ENCODE assay signal across 20 mouse cellular contexts in genomic region chr13:49286750-49287149, GRCm38 (mm10).
"Had no signal": no experiment of that assay in that cellular context is flagged by ENCODE, and none has a peak within 500 bp of the region (broad histone marks: within the 10 kb centered on the region; RNA-seq: fewer than 3 reads in every experiment).

No protein-coding gene starts in this region.

- H3K27me3 ChIP-seq: kidney, embryonic 15.5 days; liver, embryonic 13.5 days; lung, embryonic 15.5 days; megakaryocyte, embryonic 14.5 days; midbrain, embryonic 13.5 days had no signal

- H3K9ac ChIP-seq: kidney, embryonic 15.5 days; liver, embryonic 13.5 days; lung, embryonic 15.5 days; midbrain, embryonic 13.5 days had no signal

- H3K27ac ChIP-seq: kidney, embryonic 15.5 days; left cerebral cortex, adult 2 months; liver, embryonic 13.5 days; lung, embryonic 15.5 days; midbrain, embryonic 10.5 days; midbrain, embryonic 13.5 days had no signal

- H3K36me3 ChIP-seq: kidney, embryonic 15.5 days; lung, embryonic 15.5 days had no signal

- H3K9me3 ChIP-seq: kidney, embryonic 15.5 days; liver, embryonic 13.5 days; lung, embryonic 15.5 days had no signal

- DNase-seq: kidney, adult 11 months; kidney, adult 8-10 months; kidney, postnatal 10 days; kidney, postnatal 36 days; layer of hippocampus, postnatal 36 days; liver, embryonic 13.5 days; lung, postnatal 10 days; lung, postnatal 36 days; right cerebral cortex, postnatal 25 days; spleen, adult 18-20 months; thymus, adult 18-20 months; thymus, postnatal 36 days had no signal

- H3K4me3 ChIP-seq: kidney, embryonic 15.5 days; left cerebral cortex, adult 2 months; liver, embryonic 13.5 days; lung, embryonic 15.5 days; midbrain, embryonic 10.5 days; midbrain, embryonic 13.5 days; myocyte had no signal

- ATAC-seq: midbrain, embryonic 13.5 days; midbrain, embryonic 16.5 days had no signal

- H3K4me1 ChIP-seq: kidney, embryonic 15.5 days; liver, embryonic 13.5 days; lung, embryonic 15.5 days; midbrain, embryonic 10.5 days; midbrain, embryonic 13.5 days had no signal

- H3K4me2 ChIP-seq: kidney, embryonic 15.5 days; liver, embryonic 13.5 days; lung, embryonic 15.5 days; midbrain, embryonic 13.5 days had no signal
